Mouse (Mus musculus) myocyte (in vitro differentiated cells): ENCODE results near the gene Ptpn22.

Source experiments
- E2F4 ChIP-seq: IDR thresholded peaks from one replicate; pipeline ENCODE4 v1.6.1; 2011; ENCODE audit warnings: mild to moderate bottlenecking, control low read depth, moderate library complexity; ENCODE audit not compliant: insufficient read depth
- MAX ChIP-seq: IDR thresholded peaks from one replicate; pipeline ENCODE4 v1.6.1; 2011; ENCODE audit warnings: low read depth, mild to moderate bottlenecking, control low read depth
- MYOD1 ChIP-seq, 3 experiments: IDR thresholded peaks; one replicate each; pipeline ENCODE4 v1.6.1; 2011; ENCODE audit warnings: control low read depth in 2 of 3, low read depth in 2 of 3, mild to moderate bottlenecking in 2 of 3, moderate library complexity in 1 of 3; ENCODE audit not compliant: insufficient read length in 2 of 3, control insufficient read depth in 1 of 3
- MYOG ChIP-seq, 3 experiments: IDR thresholded peaks; one replicate each; pipeline ENCODE4 v1.6.1; 2011; ENCODE audit warnings: control low read depth in 2 of 3, low read depth in 2 of 3, mild to moderate bottlenecking in 2 of 3; ENCODE audit not compliant: insufficient read length in 2 of 3, control insufficient read depth in 1 of 3, insufficient read depth in 1 of 3
- POLR2A ChIP-seq: IDR thresholded peaks from one replicate; pipeline ENCODE4 v1.6.1; 2011; ENCODE audit warnings: low read depth, mild to moderate bottlenecking, control low read depth, moderate library complexity; ENCODE audit not compliant: insufficient read length
- POLR2AphosphoS2 ChIP-seq: IDR thresholded peaks from one replicate; pipeline ENCODE4 v1.6.1; 2011; ENCODE audit warnings: low read depth, control low read depth; ENCODE audit not compliant: insufficient read length
- REST ChIP-seq: IDR thresholded peaks from one replicate; pipeline ENCODE4 v1.6.1; 2011; ENCODE audit warnings: mild to moderate bottlenecking, control low read depth, moderate library complexity; ENCODE audit not compliant: insufficient read depth, insufficient read length
- SRF ChIP-seq: IDR thresholded peaks from one replicate; pipeline ENCODE4 v1.6.1; 2011; ENCODE audit warnings: low read depth; ENCODE audit not compliant: control insufficient read depth, insufficient read length
- TCF12 ChIP-seq: IDR thresholded peaks from one replicate; pipeline ENCODE4 v1.6.1; 2011; ENCODE audit warnings: mild to moderate bottlenecking, control low read depth; ENCODE audit not compliant: poor library complexity, insufficient read depth, severe bottlenecking
- TCF3 ChIP-seq: IDR thresholded peaks from one replicate; pipeline ENCODE4 v1.6.1; 2011; ENCODE audit warnings: low read depth, control low read depth; ENCODE audit not compliant: insufficient read length
- USF1 ChIP-seq: IDR thresholded peaks from one replicate; pipeline ENCODE4 v1.6.1; 2011; ENCODE audit warnings: low read depth, mild to moderate bottlenecking, control low read depth, moderate library complexity

DNA sequence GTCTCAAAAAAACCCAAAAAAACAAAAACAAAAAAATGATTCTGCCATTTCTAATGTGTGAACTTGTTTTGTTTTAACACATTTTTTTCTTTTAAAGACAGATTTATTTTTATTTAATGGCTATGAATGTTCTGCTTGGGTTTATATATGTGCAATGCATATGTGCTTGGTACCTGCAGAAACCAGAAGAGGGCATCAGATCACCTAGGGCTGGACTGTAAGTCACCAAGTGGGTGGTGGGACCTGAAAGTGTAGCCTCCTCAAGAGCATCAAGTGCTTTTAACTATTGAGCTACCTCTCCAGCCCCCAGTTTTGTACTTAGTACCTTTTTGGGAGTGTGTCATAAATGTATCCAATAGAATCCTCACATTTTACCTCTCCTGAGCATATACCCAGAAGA, 32.0 kb upstream of the Ptpn22 start:
- TF ChIP-seq POLR2A (no peak), USF1 (no peak), POLR2AphosphoS2 (no peak), MAX (no peak), TCF12 (no peak), MYOG (IDR thresholded peaks at IDR 0.05; ENCODE audit: control insufficient read depth in 1 of 3, insufficient read depth in 1 of 3, insufficient read length in 2 of 3, low read depth in 2 of 3) (no peak), REST (no peak), SRF (no peak), MYOD1 (IDR thresholded peaks at IDR 0.05; ENCODE audit: control insufficient read depth in 1 of 3, insufficient read length in 2 of 3, low read depth in 2 of 3) (no peak), E2F4 (no peak), TCF3 (no peak)
